In the genomic region with DNA sequence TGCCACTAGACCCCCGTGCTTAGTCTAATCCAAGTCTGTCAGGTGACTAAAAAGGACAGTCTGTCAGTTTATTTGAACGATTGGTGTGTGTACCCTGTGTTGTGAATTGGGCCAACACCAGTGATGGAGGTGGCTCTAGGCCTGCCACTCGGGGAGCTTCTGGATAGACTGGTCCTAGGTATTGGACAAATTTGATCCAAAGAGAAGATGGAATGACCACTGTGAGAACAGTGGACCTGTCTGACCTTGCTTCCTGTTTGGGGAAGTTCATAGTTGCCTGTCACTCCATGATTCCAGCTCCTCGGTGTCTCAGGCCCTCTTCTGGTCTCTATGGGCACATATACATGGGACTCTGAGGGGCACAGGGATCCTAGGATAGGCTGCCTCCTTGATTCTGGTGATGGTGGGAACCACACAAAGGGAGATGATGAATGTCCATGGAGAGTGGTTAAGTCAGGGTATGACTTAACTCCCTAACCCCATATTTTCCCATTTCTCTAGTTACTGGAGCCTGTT, we compare ENCODE assay signal across 8 mouse cellular contexts. TPM values are rescaled to one million over a fixed set of nuclear protein-coding genes. Genes with fewer than 3 reads are reported as not detected.
A peak's percentile ranks its signal among the peaks of the same experiment; 100 is the strongest.
DNase-seq lines count a peak whose midpoint lies in the region; ATAC-seq and TF ChIP-seq lines count a peak whose summit lies in the region.

No protein-coding gene starts in this region.

- no peak overlapping the region for H3K27ac ChIP-seq in lung, postnatal 0 days (ENCODE audit: low read length)
- H3K27ac ChIP-seq in forebrain, embryonic 11.5 days (ENCODE audit: low read depth, low read length): no peak overlapping the region
- H3K27ac ChIP-seq in limb, embryonic 14.5 days (replicated peaks; ENCODE audit: low read depth, low read length): no peak overlapping the region
- H3K27ac ChIP-seq in stomach, embryonic 14.5 days (ENCODE audit: low read length): peak overlapping the region; percentile 97; the same call in 1 of the 2 replicates

- DNase-seq in lung, postnatal 0 days (ENCODE audit: low spot score): no peak
- DNase-seq in lung, postnatal 36 days: no peak
- DNase-seq in forebrain, embryonic 11.5 days (ENCODE audit: low spot score): no peak
- DNase-seq in limb, embryonic 14.5 days (ENCODE audit: low spot score): no peak
- DNase-seq in thymus, postnatal 36 days: no peak
- DNase-seq in adrenal gland, adult 8-10 months: no peak
- DNase-seq in right cerebral cortex, postnatal 4 days: no peak

- H3K36me3 ChIP-seq in lung, postnatal 0 days (ENCODE audit: insufficient read depth, low read length): 0 out of 2 replicates have a peak, but pooled peaks cover 6% of the 10 kb centered on the region
- peaks cover 9% of the 10 kb centered on the region for H3K36me3 ChIP-seq in forebrain, embryonic 11.5 days (ENCODE audit: control insufficient read depth, insufficient read depth, low read length)
- peaks cover 36% of the 10 kb centered on the region for H3K36me3 ChIP-seq in limb, embryonic 14.5 days (ENCODE audit: control insufficient read depth, insufficient read depth, low read length)
- H3K36me3 ChIP-seq in stomach, embryonic 14.5 days (ENCODE audit: control insufficient read depth, insufficient read depth, low read length): peaks cover 29% of the 10 kb centered on the region

- peak overlapping the region; percentile 88 for H3K4me3 ChIP-seq in lung, postnatal 0 days (ENCODE audit: low read depth, low read length)
- peak overlapping the region; percentile 93 for H3K4me3 ChIP-seq in forebrain, embryonic 11.5 days (ENCODE audit: low read depth, low read length)
- peak overlapping the region; percentile 87 for H3K4me3 ChIP-seq in limb, embryonic 14.5 days (replicated peaks; ENCODE audit: low read length)
- peak overlapping the region; percentile 98 for H3K4me3 ChIP-seq in stomach, embryonic 14.5 days (ENCODE audit: low read depth, low read length)

- TF ChIP-seq EP300 in lung, postnatal 0 days (IDR thresholded peaks at IDR 0.05): no peak

- H3K27me3 ChIP-seq in lung, postnatal 0 days (replicated peaks; ENCODE audit: insufficient read depth, low read length): no peaks in the 10 kb centered on the region
- H3K27me3 ChIP-seq in forebrain, embryonic 11.5 days (ENCODE audit: control insufficient read depth, insufficient read depth, low read length): no peaks in the 10 kb centered on the region
- H3K27me3 ChIP-seq in limb, embryonic 14.5 days (ENCODE audit: control insufficient read depth, insufficient read depth, low read length): no peaks in the 10 kb centered on the region
- no peaks in the 10 kb centered on the region for H3K27me3 ChIP-seq in stomach, embryonic 14.5 days (ENCODE audit: control insufficient read depth, insufficient read depth, low read length)

- no peak for TF ChIP-seq POLR2A in limb, embryonic 14.5 days (IDR thresholded peaks at IDR 0.05; ENCODE audit: borderline replicate concordance, extremely low read depth, insufficient read depth, insufficient read length)

- H3K4me2 ChIP-seq in lung, postnatal 0 days (replicated peaks; ENCODE audit: low read depth, low read length): peak overlapping the region; percentile 89
- peak overlapping the region; percentile 70 for H3K4me2 ChIP-seq in forebrain, embryonic 11.5 days (ENCODE audit: low read depth, low read length, severe bottlenecking)
- peak overlapping the region; percentile 78 for H3K4me2 ChIP-seq in limb, embryonic 14.5 days (replicated peaks; ENCODE audit: low read depth, low read length, severe bottlenecking)
- H3K4me2 ChIP-seq in stomach, embryonic 14.5 days (replicated peaks; ENCODE audit: low read depth, low read length): peak overlapping the region; percentile 66

- peak overlapping the region; percentile 96 for H3K9ac ChIP-seq in lung, postnatal 0 days (replicated peaks; ENCODE audit: low read depth)
- H3K9ac ChIP-seq in forebrain, embryonic 11.5 days (ENCODE audit: low read length): peak overlapping the region; percentile 85
- peak overlapping the region; percentile 98 for H3K9ac ChIP-seq in limb, embryonic 14.5 days (ENCODE audit: low read depth, low read length, severe bottlenecking)
- H3K9ac ChIP-seq in stomach, embryonic 14.5 days (replicated peaks; ENCODE audit: low read depth, low read length): peak overlapping the region; percentile 96

- peak; percentile 23 for TF ChIP-seq CTCF in lung, postnatal 0 days (IDR thresholded peaks at IDR 0.05)

- no peak for ATAC-seq in lung, postnatal 0 days
- ATAC-seq in forebrain, embryonic 11.5 days (replicated peaks; ENCODE audit: low FRiP score): no peak
- ATAC-seq in limb, embryonic 14.5 days (ENCODE audit: low FRiP score, low read depth): no peak
- no peak for ATAC-seq in stomach, embryonic 14.5 days (ENCODE audit: insufficient number of reproducible peaks, insufficient read depth, low FRiP score, low read depth)

- H3K4me1 ChIP-seq in lung, postnatal 0 days (ENCODE audit: insufficient read depth, low read depth, low read length): peaks cover 13% of the 10 kb centered on the region
- H3K4me1 ChIP-seq in forebrain, embryonic 11.5 days (replicated peaks; ENCODE audit: control insufficient read depth, insufficient read depth, low read length): peaks cover 9% of the 10 kb centered on the region
- peaks cover 12% of the 10 kb centered on the region for H3K4me1 ChIP-seq in limb, embryonic 14.5 days (ENCODE audit: control insufficient read depth, insufficient read depth, low read length)
- peaks cover 18% of the 10 kb centered on the region; the same call in 1 of the 2 replicates for H3K4me1 ChIP-seq in stomach, embryonic 14.5 days (ENCODE audit: control insufficient read depth, insufficient read depth, low read length)

- H3K9me3 ChIP-seq in lung, postnatal 0 days (ENCODE audit: low read length): no peaks in the 10 kb centered on the region
- H3K9me3 ChIP-seq in forebrain, embryonic 11.5 days (ENCODE audit: control insufficient read depth, low read length): no peaks in the 10 kb centered on the region
- H3K9me3 ChIP-seq in limb, embryonic 14.5 days (ENCODE audit: control insufficient read depth, low read length): no peaks in the 10 kb centered on the region
- H3K9me3 ChIP-seq in stomach, embryonic 14.5 days (ENCODE audit: control insufficient read depth, low read depth, low read length): no peaks in the 10 kb centered on the region

- 18% methylated on average over 4 of the region's 4 CpGs for WGBS in lung, postnatal 0 days
- 43% methylated on average over 4 of the region's 4 CpGs for WGBS in forebrain, embryonic 11.5 days
- WGBS in limb, embryonic 14.5 days: 32% methylated on average over 4 of the region's 4 CpGs
- WGBS in stomach, embryonic 14.5 days: 35% methylated on average over 4 of the region's 4 CpGs

RNA-seq across cellular contexts. Expression of gene Rps16, which starts 1.3 kb away (rescaled TPM):
- 623 and 695 TPM in 2 replicates for polyA plus RNA-seq in lung, postnatal 0 days (2015; fragmentation: Nextera tagmentation; extraction: Ambion mirVana)
- 727 and 782 TPM in 2 replicates for polyA plus RNA-seq in forebrain, embryonic 11.5 days (2014; fragmentation: Nextera tagmentation; extraction: Ambion mirVana)
- 1,848 and 2,127 TPM in 2 replicates for polyA plus RNA-seq in limb, embryonic 14.5 days (2012; rRNA removed)
- polyA plus RNA-seq in limb, embryonic 14.5 days (2014; fragmentation: Nextera tagmentation; extraction: Ambion mirVana): 1,280 and 1,345 TPM in 2 replicates
- polyA plus RNA-seq in stomach, embryonic 14.5 days (2014; fragmentation: Nextera tagmentation; extraction: Ambion mirVana): 1,258 and 1,269 TPM in 2 replicates
- 1,000 to 10,000 TPM in 3 of 4 experiments, 100 to 1,000 TPM in 1; 948 to 1,196 (median 1,106) TPM for total RNA-seq in adrenal gland, adult 8-10 months (2022)

RNA-seq across cellular contexts. Expression of gene Supt5, which starts 13.2 kb away (rescaled TPM):
- polyA plus RNA-seq in lung, postnatal 0 days (2015; fragmentation: Nextera tagmentation; extraction: Ambion mirVana): 39.7 and 41.0 TPM in 2 replicates
- 97.2 and 104 TPM in 2 replicates for polyA plus RNA-seq in forebrain, embryonic 11.5 days (2014; fragmentation: Nextera tagmentation; extraction: Ambion mirVana)
- 116 and 127 TPM in 2 replicates for polyA plus RNA-seq in limb, embryonic 14.5 days (2012; rRNA removed)
- polyA plus RNA-seq in limb, embryonic 14.5 days (2014; fragmentation: Nextera tagmentation; extraction: Ambion mirVana): 76.2 and 84.4 TPM in 2 replicates
- 71.7 and 73.7 TPM in 2 replicates for polyA plus RNA-seq in stomach, embryonic 14.5 days (2014; fragmentation: Nextera tagmentation; extraction: Ambion mirVana)
- 100 to 1,000 TPM; 135 to 251 (median 169) TPM for total RNA-seq in adrenal gland, adult 8-10 months (2022)

RNA-seq across cellular contexts. Expression of gene Plekhg2, which starts 20.7 kb away (rescaled TPM):
- 22.4 and 26.7 TPM in 2 replicates for polyA plus RNA-seq in lung, postnatal 0 days (2015; fragmentation: Nextera tagmentation; extraction: Ambion mirVana)
- 81.2 and 81.3 TPM in 2 replicates for polyA plus RNA-seq in forebrain, embryonic 11.5 days (2014; fragmentation: Nextera tagmentation; extraction: Ambion mirVana)
- polyA plus RNA-seq in limb, embryonic 14.5 days (2012; rRNA removed): 67.3 and 87.8 TPM in 2 replicates
- polyA plus RNA-seq in limb, embryonic 14.5 days (2014; fragmentation: Nextera tagmentation; extraction: Ambion mirVana): 59.0 and 69.1 TPM in 2 replicates
- polyA plus RNA-seq in stomach, embryonic 14.5 days (2014; fragmentation: Nextera tagmentation; extraction: Ambion mirVana): 63.4 and 70.7 TPM in 2 replicates
- 10 to 100 TPM; 13.6 to 28.9 (median 20.9) TPM for total RNA-seq in adrenal gland, adult 8-10 months (2022)

RNA-seq across cellular contexts. Expression of gene Zfp36, which starts 28.3 kb away (rescaled TPM):
- polyA plus RNA-seq in lung, postnatal 0 days (2015; fragmentation: Nextera tagmentation; extraction: Ambion mirVana): 48.3 and 55.7 TPM in 2 replicates
- 4.5 and 5.2 TPM in 2 replicates for polyA plus RNA-seq in forebrain, embryonic 11.5 days (2014; fragmentation: Nextera tagmentation; extraction: Ambion mirVana)
- 12.3 and 19.0 TPM in 2 replicates for polyA plus RNA-seq in limb, embryonic 14.5 days (2012; rRNA removed)
- polyA plus RNA-seq in limb, embryonic 14.5 days (2014; fragmentation: Nextera tagmentation; extraction: Ambion mirVana): 16.0 TPM in 2 replicates
- polyA plus RNA-seq in stomach, embryonic 14.5 days (2014; fragmentation: Nextera tagmentation; extraction: Ambion mirVana): 15.5 and 17.6 TPM in 2 replicates
- 10 to 100 TPM; 12.8 to 33.6 (median 21.5) TPM for total RNA-seq in adrenal gland, adult 8-10 months (2022)

RNA-seq across cellular contexts. Expression of gene Timm50, which starts 39.9 kb away (rescaled TPM):
- 51.8 and 54.8 TPM in 2 replicates for polyA plus RNA-seq in lung, postnatal 0 days (2015; fragmentation: Nextera tagmentation; extraction: Ambion mirVana)
- polyA plus RNA-seq in forebrain, embryonic 11.5 days (2014; fragmentation: Nextera tagmentation; extraction: Ambion mirVana): 222 and 235 TPM in 2 replicates
- polyA plus RNA-seq in limb, embryonic 14.5 days (2012; rRNA removed): 98.1 and 119 TPM in 2 replicates
- polyA plus RNA-seq in limb, embryonic 14.5 days (2014; fragmentation: Nextera tagmentation; extraction: Ambion mirVana): 138 TPM in 2 replicates
- 139 and 140 TPM in 2 replicates for polyA plus RNA-seq in stomach, embryonic 14.5 days (2014; fragmentation: Nextera tagmentation; extraction: Ambion mirVana)
- 10 to 100 TPM; 68.5 to 83.7 (median 71.2) TPM for total RNA-seq in adrenal gland, adult 8-10 months (2022)
